Mouse (Mus musculus) layer of hippocampus, adult 2 months (tissue): Measurements from ENCODE around the gene Wdr59. TPM values are rescaled to one million over a fixed set of nuclear protein-coding genes. Genes with fewer than 3 reads are reported as not detected.

Experiments used
- DNase-seq, 2 experiments: peaks; one replicate each; pipeline ENCODE4 v3.0.0; 2022; ENCODE audit warnings: low spot score in 2 of 2
- H3K27ac ChIP-seq: fragments of 200-600 bp; 2 replicates; pipeline ENCODE4 v1.8.1; 2022
- H3K4me3 ChIP-seq: fragments of 200-600 bp; 2 replicates; pipeline ENCODE4 v1.8.1; 2022; ENCODE audit warnings: mild to moderate bottlenecking
- CTCF ChIP-seq: fragments of 200-600 bp; conservative IDR thresholded peaks from 2 replicates; pipeline ENCODE4 v1.8.1; 2022; ENCODE audit warnings: antibody characterized with exemption, mild to moderate bottlenecking, moderate library complexity
- long read RNA-seq, 2 experiments: library from polyadenylated mRNA; stranded (forward); transcript quantifications; one replicate each; pipeline ENCODE4 v2.0.0; 2021; ENCODE audit warnings: borderline mapping rate in 2 of 2
- total RNA-seq, 2 experiments: library from RNA; stranded (reverse); gene quantifications; 2 replicates each; pipeline ENCODE4 v1.2.3; 2021

The Wdr59 gene
- total RNA-seq: 10 to 100 TPM; 24.1 to 24.2 TPM
- long read RNA-seq, experiment 1, full-length matches to known transcripts: 1 of 7 reads
- long read RNA-seq, experiment 1, partial matches to known transcripts: 5 of 7 reads
- long read RNA-seq, experiment 1, other reads (novel, unspliced or antisense): 1 of 7 reads
- long read RNA-seq, experiment 2, full-length matches to known transcripts: 5 of 18 reads
- long read RNA-seq, experiment 2, partial matches to known transcripts: 6 of 18 reads
- long read RNA-seq, experiment 2, other reads (novel, unspliced or antisense): 7 of 18 reads

GRCm38 (mm10) chr8:111521713-111522429, at the start of gene Wdr59:
TSS of gene Wdr59 (minus strand) at chr8:111522092.
- Histone ChIP-seq H3K27ac (peak within 1 kb of the TSS; percentile 93), H3K4me3 (peak within 1 kb of the TSS; percentile 83)
- DNase-seq: peak; percentile 98 to 99
- TF ChIP-seq CTCF: peak; percentile 52

GRCm38 (mm10) chr8:111571661-111572060, 49.8 kb upstream of the Wdr59 start:
- Histone ChIP-seq H3K4me3 (no peak overlapping the region), H3K27ac (no peak overlapping the region)
- DNase-seq: no peak
- no peak for TF ChIP-seq CTCF

GRCm38 (mm10) chr8:111570432-111570831, 48.5 kb upstream of the Wdr59 start:
- no peak for TF ChIP-seq CTCF
- DNase-seq: no peak
- Histone ChIP-seq H3K4me3 (no peak overlapping the region), H3K27ac (no peak overlapping the region)

- TF ChIP-seq CTCF: no peak
- H3K4me3 ChIP-seq: no peak overlapping the region
- no peak for DNase-seq
- no peak overlapping the region for H3K27ac ChIP-seq
These were observed 48.0 kb upstream of the Wdr59 start for GRCm38 (mm10) chr8:111569926-111570325.

- no peak for TF ChIP-seq CTCF
- no peak overlapping the region for H3K4me3 ChIP-seq
- peak overlapping the region; percentile 70 for H3K27ac ChIP-seq
- DNase-seq: no peak
These were observed 46.1 kb upstream of the Wdr59 start for GRCm38 (mm10) chr8:111568029-111568428.

- no peak for DNase-seq
- no peak for TF ChIP-seq CTCF
- Histone ChIP-seq H3K27ac (peak overlapping the region; percentile 70), H3K4me3 (no peak overlapping the region)
These were observed 45.7 kb upstream of the Wdr59 start for GRCm38 (mm10) chr8:111567571-111567970.

GRCm38 (mm10) chr8:111566326-111566725, 44.4 kb upstream of the Wdr59 start:
- no peak for DNase-seq
- H3K27ac ChIP-seq: 0 out of 2 replicates have a peak overlapping the region, but pooled peaks have one; percentile 15
- H3K4me3 ChIP-seq: no peak overlapping the region
- TF ChIP-seq CTCF: no peak

- no peak for DNase-seq
- Histone ChIP-seq H3K27ac (no peak overlapping the region), H3K4me3 (no peak overlapping the region)
- TF ChIP-seq CTCF: no peak
These were observed 43.9 kb upstream of the Wdr59 start for GRCm38 (mm10) chr8:111565784-111566191.

- DNase-seq: no peak
- no peak overlapping the region for H3K4me3 ChIP-seq
- H3K27ac ChIP-seq: no peak overlapping the region
- TF ChIP-seq CTCF: no peak
These were observed 42.2 kb upstream of the Wdr59 start for GRCm38 (mm10) chr8:111564093-111564492.

- no peak for TF ChIP-seq CTCF
- H3K4me3 ChIP-seq: no peak overlapping the region
- no peak for DNase-seq
- H3K27ac ChIP-seq: no peak overlapping the region
These were observed 41.8 kb upstream of the Wdr59 start for GRCm38 (mm10) chr8:111563687-111564086.

GRCm38 (mm10) chr8:111563075-111563474, 41.2 kb upstream of the Wdr59 start:
- Histone ChIP-seq H3K27ac (no peak overlapping the region), H3K4me3 (no peak overlapping the region)
- TF ChIP-seq CTCF: no peak
- DNase-seq: no peak

GRCm38 (mm10) chr8:111562274-111562803, 40.4 kb upstream of the Wdr59 start:
- Histone ChIP-seq H3K27ac (no peak overlapping the region), H3K4me3 (no peak overlapping the region)
- TF ChIP-seq CTCF: no peak
- no peak for DNase-seq

GRCm38 (mm10) chr8:111561824-111562223, 39.9 kb upstream of the Wdr59 start:
- no peak overlapping the region for H3K4me3 ChIP-seq
- no peak for TF ChIP-seq CTCF
- no peak for DNase-seq
- peak overlapping the region; percentile 28; the same call in 1 of the 2 replicates for H3K27ac ChIP-seq
